Mouse (Mus musculus) C2C12 (cell line): ENCODE data around the gene Cyp3a13. TPM values are rescaled to one million over a fixed set of nuclear protein-coding genes. Genes with fewer than 3 reads are reported as not detected.
"Not testable (repeated sequence)": the region's sequence is repeated elsewhere in the genome, so short reads cannot be mapped to it uniquely, and the experiment has no call there.

Source experiments
- H3K27me3 ChIP-seq: one replicate; pipeline ENCODE4 v1.6.1; 2011; ENCODE audit not compliant: control insufficient read depth, insufficient read depth, insufficient read length
- H3K36me3 ChIP-seq: one replicate; pipeline ENCODE4 v1.6.1; 2011; ENCODE audit not compliant: control insufficient read depth, insufficient read depth
- H3K4me3 ChIP-seq: one replicate; pipeline ENCODE4 v1.5.1; 2011; ENCODE audit warnings: mild to moderate bottlenecking, control low read depth; ENCODE audit not compliant: poor library complexity, insufficient read depth, severe bottlenecking
- H3K79me2 ChIP-seq: one replicate; pipeline ENCODE4 v1.6.1; 2011; ENCODE audit not compliant: control insufficient read depth, insufficient read depth
- H3K79me3 ChIP-seq: one replicate; pipeline ENCODE4 v1.6.1; 2011; ENCODE audit warnings: low read depth, control low read depth
- H3ac ChIP-seq: one replicate; pipeline ENCODE3; 2011; ENCODE audit warnings: low read depth; ENCODE audit not compliant: control insufficient read depth, insufficient read length
- CEBPB ChIP-seq: IDR thresholded peaks from one replicate; pipeline ENCODE4 v1.6.1; 2011; ENCODE audit warnings: low read depth, mild to moderate bottlenecking, control low read depth, moderate library complexity
- CTCF ChIP-seq: IDR thresholded peaks from one replicate; pipeline ENCODE4 v1.5.1; 2011; ENCODE audit not compliant: control insufficient read depth, insufficient read depth, insufficient read length
- FOSL1 ChIP-seq: IDR thresholded peaks from one replicate; pipeline ENCODE4 v1.8.0; 2011; ENCODE audit warnings: mild to moderate bottlenecking, low read length; ENCODE audit not compliant: poor library complexity, insufficient read depth, severe bottlenecking
- MAX ChIP-seq: IDR thresholded peaks from one replicate; pipeline ENCODE4 v1.6.1; 2011; ENCODE audit warnings: mild to moderate bottlenecking, control low read depth
- MYOD1 ChIP-seq: IDR thresholded peaks from one replicate; pipeline ENCODE4 v1.6.1; 2011; ENCODE audit warnings: low read depth; ENCODE audit not compliant: control insufficient read depth, insufficient read length
- MYOG ChIP-seq: IDR thresholded peaks from one replicate; pipeline ENCODE4 v1.6.1; 2011; ENCODE audit not compliant: control insufficient read depth, insufficient read length; ENCODE audit errors: extremely low read depth
- USF1 ChIP-seq: IDR thresholded peaks from one replicate; pipeline ENCODE4 v1.6.1; 2011; ENCODE audit warnings: low read depth, mild to moderate bottlenecking, control low read depth, moderate library complexity
- polyA plus RNA-seq: library from polyadenylated mRNA; unstranded; fragments of >200 nt; fragmentation: generic; extraction: Trizol; gene quantifications from one replicate; pipeline ENCODE4 v1.2.1, GENCODE M21; 2012; ENCODE audit warnings: missing spikeins

The Cyp3a13 gene
- polyA plus RNA-seq, 1 experiment, result not detected

- TF ChIP-seq CTCF (no peak), USF1 (no peak), FOSL1 (no peak), MYOG (no peak), CEBPB (no peak), MAX (no peak), MYOD1 (no peak)
- Histone ChIP-seq H3K79me2 (no peaks in the 10 kb centered on the region), H3K27me3 (no peaks in the 10 kb centered on the region), H3K4me3 (no peak overlapping the region), H3ac (no peak overlapping the region), H3K36me3 (no peaks in the 10 kb centered on the region), H3K79me3 (no peaks in the 10 kb centered on the region)
Measured at GRCm38 (mm10) chr5:137943133-137943532, 21.7 kb upstream of the Cyp3a13 start.

- H3K79me2 ChIP-seq, result no peaks in the 10 kb centered on the region
- no peak for TF ChIP-seq FOSL1
- TF ChIP-seq USF1, result no peak
- no peaks in the 10 kb centered on the region for H3K27me3 ChIP-seq
- no peak overlapping the region for H3K4me3 ChIP-seq
- H3K79me3 ChIP-seq, result no peaks in the 10 kb centered on the region
- H3K36me3 ChIP-seq, result no peaks in the 10 kb centered on the region
- no peak overlapping the region for H3ac ChIP-seq
Measured at GRCm38 (mm10) chr5:137940948-137941347, 19.5 kb upstream of the Cyp3a13 start.

DNA sequence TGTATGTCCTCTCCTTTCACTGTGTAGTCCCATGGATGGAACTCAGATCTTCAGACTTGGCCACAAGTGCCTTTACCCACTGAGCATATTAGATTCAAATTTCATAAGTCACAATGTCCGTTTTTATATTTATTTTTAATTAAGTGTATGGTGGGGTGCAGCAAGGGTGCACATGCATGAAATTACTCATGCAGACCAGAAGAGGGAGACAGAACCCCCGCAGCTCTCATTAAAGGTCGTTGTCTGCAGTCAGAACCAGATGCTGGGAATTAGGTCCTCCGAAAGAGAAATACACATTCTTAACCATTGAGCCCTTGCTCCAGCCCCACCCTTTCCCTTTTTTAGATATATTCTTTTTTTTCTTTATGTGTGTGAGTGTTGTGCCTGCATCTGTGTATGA lies 15.8 kb upstream of the Cyp3a13 start:
- TF ChIP-seq MAX, result no peak
- no peak for TF ChIP-seq CTCF
- no peak for TF ChIP-seq CEBPB
- TF ChIP-seq MYOG, result no peak
- no peak for TF ChIP-seq MYOD1
- TF ChIP-seq FOSL1, result no peak
- TF ChIP-seq USF1, result no peak
- no peaks in the 10 kb centered on the region for H3K79me3 ChIP-seq
- H3K79me2 ChIP-seq, result no peaks in the 10 kb centered on the region
- H3ac ChIP-seq, result no peak overlapping the region
- H3K27me3 ChIP-seq, result no peaks in the 10 kb centered on the region
- H3K36me3 ChIP-seq, result no peaks in the 10 kb centered on the region
- H3K4me3 ChIP-seq, result no peak overlapping the region

GRCm38 (mm10) chr5:137936486-137936885 lies 15.1 kb upstream of the Cyp3a13 start:
- Histone ChIP-seq H3K36me3 (no peaks in the 10 kb centered on the region), H3K27me3 (no peaks in the 10 kb centered on the region), H3K79me2 (no peaks in the 10 kb centered on the region), H3K4me3 (no peak overlapping the region), H3ac (no peak overlapping the region), H3K79me3 (no peaks in the 10 kb centered on the region)
- TF ChIP-seq USF1 (no peak), MYOG (no peak), FOSL1 (no peak)

DNA sequence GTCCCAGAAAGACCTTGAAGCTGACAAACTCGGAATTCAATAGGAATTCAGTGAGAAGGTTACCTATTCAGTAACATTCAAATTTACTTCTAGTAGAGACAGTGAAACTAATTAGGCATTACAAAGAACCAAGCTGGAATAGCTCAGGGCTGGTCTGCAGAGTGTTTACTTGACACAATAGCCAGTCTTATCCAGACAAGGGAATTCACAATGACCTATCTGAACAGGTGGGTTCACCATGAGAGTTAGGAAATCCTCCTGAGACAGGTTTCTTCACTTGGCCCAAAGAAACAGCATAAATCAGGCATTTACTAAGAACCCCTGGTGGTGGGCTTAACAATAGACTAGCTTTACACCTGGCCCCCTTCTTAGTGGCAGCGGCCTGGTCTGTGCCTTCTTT lies 12.5 kb upstream of the Cyp3a13 start:
- not testable (repeated sequence) for H3K79me3 ChIP-seq, H3ac ChIP-seq, H3K79me2 ChIP-seq, H3K4me3 ChIP-seq, H3K27me3 ChIP-seq, H3K36me3 ChIP-seq

DNA sequence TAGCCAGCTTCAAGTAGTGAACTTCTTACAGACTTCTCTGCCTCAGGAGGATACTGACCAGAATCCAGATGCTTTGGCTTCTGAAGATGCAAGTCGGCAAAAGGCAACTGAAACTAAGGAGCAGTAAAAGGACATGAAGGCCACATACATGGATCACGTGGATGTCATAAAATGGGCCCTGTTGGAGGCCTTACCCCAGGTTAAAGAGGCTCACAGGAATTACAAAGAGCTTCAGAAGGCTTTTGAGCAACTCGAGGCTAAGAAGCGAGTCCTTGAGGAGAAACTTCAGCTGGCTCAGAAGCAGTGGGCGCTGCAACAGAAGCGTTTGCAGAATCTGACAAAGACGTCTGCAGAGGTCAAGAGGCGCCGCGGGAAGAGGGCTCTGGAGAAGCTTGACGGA lies 7.0 kb upstream of the Cyp3a13 start:
- H3ac ChIP-seq, result no peak overlapping the region
- no peaks in the 10 kb centered on the region for H3K79me2 ChIP-seq
- H3K36me3 ChIP-seq, result no peaks in the 10 kb centered on the region
- no peaks in the 10 kb centered on the region for H3K27me3 ChIP-seq
- TF ChIP-seq MAX, result no peak
- TF ChIP-seq CEBPB, result no peak
- TF ChIP-seq CTCF, result no peak
- TF ChIP-seq USF1, result no peak
- no peak for TF ChIP-seq MYOG
- TF ChIP-seq MYOD1, result no peak
- no peak for TF ChIP-seq FOSL1
- H3K79me3 ChIP-seq, result no peaks in the 10 kb centered on the region
- no peak overlapping the region for H3K4me3 ChIP-seq
